Mouse (Mus musculus) hematopoietic stem cell, adult 5-6 weeks (primary cell): ENCODE measurements around the gene Zc2hc1c. TPM values are rescaled to one million over a fixed set of nuclear protein-coding genes. Genes with fewer than 3 reads are reported as not detected.
A peak's percentile ranks its signal among the peaks of the same experiment; 100 is the strongest.

ENCODE experiments used
- ATAC-seq, 2 experiments: fragments of 125-278 bp in 1 of 2; replicated peaks in 1 of 2; 2 replicates each; pipeline ENCODE4 v1.8.0; 2016 to 2017; ENCODE audit warnings: inconsistent platforms in 2 of 2, mild to moderate bottlenecking in 2 of 2, moderate number of reproducible peaks in 2 of 2, low read depth in 1 of 2, moderate TSS enrichment in 1 of 2; ENCODE audit not compliant: low FRiP score in 2 of 2, poor library complexity in 2 of 2, severe bottlenecking in 2 of 2, insufficient read depth in 1 of 2, low TSS enrichment in 1 of 2
- total RNA-seq: library from RNA; stranded (forward); fragments of 172-1452, 232-1000 nt; gene quantifications from 2 replicates; pipeline ENCODE4 v1.2.3, GENCODE M21; 2017

Zc2hc1c gene
- total RNA-seq = 0.13 and 0.20 TPM in 2 replicates

DNA sequence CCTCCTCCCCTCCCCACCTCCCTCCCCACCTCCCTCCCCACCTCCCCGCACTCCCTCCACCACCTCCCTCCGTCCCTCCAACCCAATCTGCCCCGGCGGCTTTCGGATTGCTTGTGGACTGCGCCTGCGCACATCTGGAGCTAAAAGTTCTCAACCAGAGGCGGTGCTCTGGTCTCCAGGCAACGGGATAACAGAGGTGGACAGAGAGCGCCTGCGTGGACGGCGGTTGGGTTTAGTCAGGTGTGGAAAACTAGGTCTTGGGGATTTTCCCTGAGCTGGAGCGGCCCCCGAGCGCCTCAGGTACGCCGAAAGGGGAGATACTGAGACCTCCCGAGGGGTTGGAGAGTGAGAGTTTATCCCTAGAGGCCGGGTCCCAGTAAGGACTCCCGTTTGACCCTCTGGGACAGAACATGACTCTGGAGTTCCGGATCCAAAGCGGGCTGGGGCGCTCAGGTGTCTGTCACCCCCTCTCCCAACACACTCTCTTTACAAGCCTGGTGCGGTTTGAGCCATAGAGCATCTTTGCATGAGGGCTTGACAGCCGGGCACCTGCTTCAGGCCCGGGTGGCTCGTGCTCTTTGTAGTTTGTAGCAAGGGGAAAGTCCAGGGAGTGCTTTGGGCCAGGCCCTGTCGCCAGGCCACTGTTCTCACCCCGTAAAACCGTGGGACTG lies at the start of gene Zc2hc1c:
Gene Zc2hc1c (plus strand): TSS at position 106 of the 671 bp plus-strand sequence.
- peak; percentile 68 to 70 for ATAC-seq

DNA sequence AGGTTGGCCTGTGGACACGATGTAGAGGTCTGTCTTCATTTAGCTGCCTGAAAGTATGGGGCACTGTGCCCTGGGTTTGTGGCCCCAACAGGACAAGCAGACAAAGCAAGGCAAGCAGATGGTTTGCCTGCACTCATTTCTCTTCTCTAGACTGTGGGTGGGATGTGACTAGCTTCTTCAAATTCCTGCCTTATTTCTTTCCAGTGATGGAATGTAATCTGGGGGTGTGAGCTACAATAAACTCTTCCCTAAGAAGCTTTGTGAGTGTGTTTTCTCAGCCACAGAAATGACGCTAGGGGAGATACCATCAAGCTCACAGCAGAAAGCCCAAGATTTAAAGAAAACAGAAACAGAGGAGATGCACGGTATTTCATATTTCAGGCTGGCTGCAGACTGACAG lies 36.3 kb upstream of the Zc2hc1c start:
- no peak for ATAC-seq

- ATAC-seq = no peak
Measured at GRCm38 (mm10) chr12:85256074-85256751, 32.2 kb upstream of the Zc2hc1c start.

DNA sequence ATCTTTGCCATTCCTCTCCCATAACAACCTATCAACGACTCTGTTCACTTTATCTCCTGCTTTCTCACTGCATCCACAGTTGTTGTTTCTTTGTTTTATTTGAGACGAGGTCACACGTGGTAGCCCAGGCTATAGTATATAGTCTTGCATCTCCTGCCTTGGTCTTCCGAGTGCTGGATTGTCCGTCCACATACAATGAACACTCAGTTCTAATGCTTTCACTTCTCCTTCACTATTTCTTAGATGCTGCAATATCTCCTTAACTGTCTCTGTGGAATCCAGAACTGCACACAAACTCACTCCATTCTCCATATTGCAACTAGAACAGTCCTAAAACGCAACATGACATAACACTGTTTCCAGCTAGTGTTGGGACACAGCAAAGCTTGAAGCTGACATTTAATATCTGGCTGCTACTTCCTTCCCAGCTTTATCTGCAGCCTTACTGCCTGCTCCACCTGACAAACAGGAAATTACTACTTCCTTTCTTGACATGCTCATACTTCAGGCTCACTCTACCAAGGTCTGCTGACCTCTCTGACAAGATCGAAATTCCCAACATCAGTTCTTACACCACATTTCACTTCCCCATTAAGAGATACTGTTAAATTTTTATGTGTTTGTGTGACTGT lies 31.3 kb upstream of the Zc2hc1c start:
- peak; percentile 83 to 92 for ATAC-seq

- ATAC-seq = no peak
Measured at GRCm38 (mm10) chr12:85262489-85262888, 25.9 kb upstream of the Zc2hc1c start.

- ATAC-seq = no peak
Measured at GRCm38 (mm10) chr12:85263190-85263589, 25.2 kb upstream of the Zc2hc1c start.

- ATAC-seq = no peak
Measured at GRCm38 (mm10) chr12:85264531-85264930, 23.9 kb upstream of the Zc2hc1c start.

GRCm38 (mm10) chr12:85264940-85265339 lies 23.5 kb upstream of the Zc2hc1c start:
- no peak for ATAC-seq

DNA sequence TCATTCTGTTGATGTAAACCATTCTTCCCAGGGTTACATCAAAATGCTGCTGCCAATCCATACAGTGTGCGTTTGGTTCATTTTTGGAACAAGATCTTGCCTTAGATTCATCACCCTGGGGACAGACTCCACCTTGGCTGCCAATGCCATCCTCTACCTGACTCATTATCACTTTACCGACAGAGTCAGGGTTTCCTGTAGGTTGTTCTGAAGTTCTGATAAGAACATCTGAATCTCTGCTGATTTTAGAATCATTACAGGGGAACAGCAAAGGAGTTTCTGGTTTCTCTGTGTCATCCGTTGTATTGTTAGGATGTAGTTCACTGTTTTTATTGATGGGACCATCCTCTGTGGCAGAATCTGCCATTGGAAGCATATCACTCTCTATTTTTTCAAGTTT lies 22.1 kb upstream of the Zc2hc1c start:
- no peak for ATAC-seq

- no peak for ATAC-seq
Measured at GRCm38 (mm10) chr12:85269821-85270220, 18.6 kb upstream of the Zc2hc1c start.

DNA sequence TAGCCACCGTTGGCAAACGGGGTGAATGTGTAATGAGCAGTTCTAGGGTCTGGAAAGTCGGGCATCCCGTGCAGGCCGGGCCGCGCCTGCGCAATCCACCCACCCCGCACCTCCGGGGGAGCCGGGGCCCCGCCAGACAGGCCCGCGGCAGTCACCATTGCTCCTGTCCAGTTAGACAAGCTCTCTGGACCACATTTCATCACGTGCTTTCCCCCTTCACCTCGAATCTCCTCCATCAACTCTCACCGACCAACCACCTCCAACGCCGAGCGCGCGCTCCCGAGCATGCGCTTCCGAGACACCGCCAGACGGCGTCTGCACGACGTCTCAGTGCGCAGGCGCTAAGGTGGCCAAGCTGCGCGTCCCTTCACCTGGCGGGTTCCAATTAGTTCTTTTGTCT lies 18.1 kb upstream of the Zc2hc1c start, which contains the start of gene Mlh3:
Gene Mlh3 (minus strand): TSS at position 281 of the 400 bp plus-strand sequence.
- peak; percentile 80 to 90 for ATAC-seq

GRCm38 (mm10) chr12:85271132-85271842 lies 17.1 kb upstream of the Zc2hc1c start:
- no peak for ATAC-seq

- no peak for ATAC-seq
Measured at GRCm38 (mm10) chr12:85271843-85272206, 16.6 kb upstream of the Zc2hc1c start.

DNA sequence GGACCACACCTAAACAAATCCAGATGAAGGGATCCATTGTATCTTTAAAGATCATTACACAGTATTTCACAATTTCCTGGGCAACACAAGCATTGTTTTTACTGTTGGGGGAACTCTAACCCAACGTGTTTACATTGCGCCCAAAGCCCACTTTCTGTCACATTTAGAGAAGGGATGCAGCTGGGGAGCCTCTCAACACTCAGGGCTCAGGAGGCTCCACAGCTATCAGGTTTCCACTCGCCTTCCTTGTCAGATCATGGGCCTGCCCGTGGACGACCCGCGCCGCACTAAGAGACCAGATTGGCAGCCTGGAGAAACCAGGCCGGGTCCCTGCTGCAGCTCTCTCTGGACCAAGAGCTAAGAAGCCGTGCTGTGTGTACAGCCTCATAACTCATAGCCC lies 14.9 kb upstream of the Zc2hc1c start:
- ATAC-seq = no peak

- ATAC-seq = no peak
Measured at GRCm38 (mm10) chr12:85276273-85276672, 12.1 kb upstream of the Zc2hc1c start.

DNA sequence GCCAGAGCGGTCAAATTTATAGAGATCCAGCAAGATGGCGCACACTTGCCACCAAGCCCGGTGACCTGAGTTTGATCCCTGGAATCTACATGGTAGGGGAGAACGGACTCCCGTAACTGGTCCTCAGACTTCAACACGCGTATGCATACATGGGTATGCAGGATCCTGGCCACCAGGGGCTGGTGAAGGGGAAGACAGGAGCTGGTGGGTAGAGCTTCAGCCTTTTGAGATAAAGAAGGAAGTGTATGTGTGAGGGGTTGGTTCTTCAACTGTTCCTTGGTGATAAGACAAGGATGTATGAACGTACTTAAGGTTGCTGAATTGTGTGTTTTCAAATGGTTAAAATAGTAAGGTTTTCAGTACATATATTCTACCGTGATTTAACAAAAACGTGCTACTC lies 9.5 kb upstream of the Zc2hc1c start:
- no peak for ATAC-seq

- no peak for ATAC-seq
Measured at GRCm38 (mm10) chr12:85279396-85280080, 8.9 kb upstream of the Zc2hc1c start.
